Mouse (Mus musculus) myocyte (in vitro differentiated cells): ENCODE results near the gene Kmt2c.

Experiments
- E2F4 ChIP-seq: IDR thresholded peaks from one replicate; pipeline ENCODE4 v1.6.1; 2011; ENCODE audit warnings: mild to moderate bottlenecking, control low read depth, moderate library complexity; ENCODE audit not compliant: insufficient read depth
- MAX ChIP-seq: IDR thresholded peaks from one replicate; pipeline ENCODE4 v1.6.1; 2011; ENCODE audit warnings: low read depth, mild to moderate bottlenecking, control low read depth
- POLR2A ChIP-seq: IDR thresholded peaks from one replicate; pipeline ENCODE4 v1.6.1; 2011; ENCODE audit warnings: low read depth, mild to moderate bottlenecking, control low read depth, moderate library complexity; ENCODE audit not compliant: insufficient read length
- TCF3 ChIP-seq: IDR thresholded peaks from one replicate; pipeline ENCODE4 v1.6.1; 2011; ENCODE audit warnings: low read depth, control low read depth; ENCODE audit not compliant: insufficient read length
- USF1 ChIP-seq: IDR thresholded peaks from one replicate; pipeline ENCODE4 v1.6.1; 2011; ENCODE audit warnings: low read depth, mild to moderate bottlenecking, control low read depth, moderate library complexity

- TF ChIP-seq E2F4 (no peak), POLR2A (no peak), USF1 (no peak), MAX (no peak), TCF3 (no peak)
These were observed 244.1 kb downstream of the Kmt2c start for GRCm38 (mm10) chr5:25254491-25254890.
